Mouse (Mus musculus) left cerebral cortex, postnatal 10 days (tissue): ENCODE measurements around the gene Lgi4. TPM values are rescaled to one million over a fixed set of nuclear protein-coding genes. Genes with fewer than 3 reads are reported as not detected.

ENCODE experiments used
- DNase-seq, 2 experiments: peaks; one replicate each; pipeline ENCODE4 v3.0.0; 2021 to 2022; ENCODE audit warnings: low spot score in 2 of 2, mixed read lengths in 1 of 2; ENCODE audit errors: extremely low spot score in 1 of 2
- intact Hi-C: fragments of 180-260 bp; cut with DNase I; formaldehyde crosslinking; loops from one replicate; pipeline ENCODE4 v1.15.1; 2025
- total RNA-seq, 2 experiments: library from RNA; stranded (reverse); gene quantifications; 2 replicates each; pipeline ENCODE4 v1.2.3; 2021

The Lgi4 gene
- total RNA-seq, 2 experiments from 2014 or later: 9.0 to 9.2 TPM

GRCm38 (mm10) chr7:31050487-31050886 is 8.7 kb upstream of the Lgi4 start:
- no peak for DNase-seq
- intact Hi-C loops: loop anchor here (5.0 kb wide), 1 partner anchor 93 kb away; the partner anchor contains the start of gene Usf2

- intact Hi-C loops: loop anchor here (5.0 kb wide), 1 partner anchor 94 kb away; the partner anchor contains the start of gene Usf2
Observed at GRCm38 (mm10) chr7:31050921-31051320, 8.2 kb upstream of the Lgi4 start.

GRCm38 (mm10) chr7:31051321-31052021 is 7.7 kb upstream of the Lgi4 start, which contains the start of gene Fxyd7:
Gene Fxyd7 (minus strand): TSS chr7:31051467.
- peak in 1 of 2 experiments; percentile 64 for DNase-seq
- intact Hi-C loops: loop anchor here (5.0 kb wide), 1 partner anchor 94 kb away; the partner anchor contains the start of gene Usf2

More at GRCm38 (mm10) chr7:31050921-31051320, 8.2 kb upstream of the Lgi4 start:
- peak in 1 of 2 experiments; percentile 66 for DNase-seq

- intact Hi-C loops: loop anchor here (5.0 kb wide), 1 partner anchor 95 kb away; the partner anchor contains the start of gene Usf2
- peak in 1 of 2 experiments; percentile 43 for DNase-seq
Observed at GRCm38 (mm10) chr7:31052251-31052635, 6.9 kb upstream of the Lgi4 start.

- intact Hi-C loops: loop anchor here (5.0 kb wide), 1 partner anchor 96 kb away; the partner anchor contains the start of gene Usf2
- peak; percentile 68 to 84 for DNase-seq
Observed at GRCm38 (mm10) chr7:31052636-31053434, 6.3 kb upstream of the Lgi4 start.

- intact Hi-C loops: loop anchor here (5.0 kb wide), 1 partner anchor 97 kb away; the partner anchor contains the start of gene Usf2
Observed at GRCm38 (mm10) chr7:31053882-31054447, 5.2 kb upstream of the Lgi4 start.

GRCm38 (mm10) chr7:31054661-31055320 is 4.4 kb upstream of the Lgi4 start:
- DNase-seq: no peak
- intact Hi-C loops: loop anchor here (5.0 kb wide), 1 partner anchor 97 kb away; the partner anchor contains the start of gene Usf2

More at GRCm38 (mm10) chr7:31053882-31054447, 5.2 kb upstream of the Lgi4 start:
- no peak for DNase-seq

- intact Hi-C loops: no loop called here
- peak in 1 of 2 experiments; percentile 87 for DNase-seq
Observed at GRCm38 (mm10) chr7:31055354-31055824, 3.8 kb upstream of the Lgi4 start.

GRCm38 (mm10) chr7:31055883-31056282 is 3.3 kb upstream of the Lgi4 start:
- intact Hi-C loops: no loop called here
- no peak for DNase-seq

- intact Hi-C loops: no loop called here
- no peak for DNase-seq
Observed at GRCm38 (mm10) chr7:31056448-31056847, 2.7 kb upstream of the Lgi4 start.

- intact Hi-C loops: no loop called here
- no peak for DNase-seq
Observed at GRCm38 (mm10) chr7:31057071-31057470, 2.1 kb upstream of the Lgi4 start, which contains the start of gene Fxyd1. Gene Fxyd1 (minus strand): TSS chr7:31057199.

GRCm38 (mm10) chr7:31057730-31058129 is 1.4 kb upstream of the Lgi4 start:
- intact Hi-C loops: loop anchor here (2.0 kb wide), 1 partner anchor 39 kb away; no protein-coding TSS in a partner anchor
- DNase-seq: no peak

GRCm38 (mm10) chr7:31058211-31058610 is 931 bp upstream of the Lgi4 start:
- no peak for DNase-seq
- intact Hi-C loops: loop anchor here (2.0 kb wide), 1 partner anchor 39 kb away; no protein-coding TSS in a partner anchor

GRCm38 (mm10) chr7:31059919-31060620 is 928 bp downstream of the Lgi4 start:
- no peak for DNase-seq
- intact Hi-C loops: loop anchor here (2.0 kb wide), 1 partner anchor 37 kb away; no protein-coding TSS in a partner anchor

- intact Hi-C loops: no loop called here
- DNase-seq: no peak
Observed at GRCm38 (mm10) chr7:31060621-31061010, 1.5 kb downstream of the Lgi4 start.

- intact Hi-C loops: no loop called here
- DNase-seq: no peak
Observed at GRCm38 (mm10) chr7:31063074-31063560, 4.0 kb downstream of the Lgi4 start.

- DNase-seq: peak in 1 of 2 experiments; percentile 77
- intact Hi-C loops: no loop called here
Observed at GRCm38 (mm10) chr7:31067836-31068235, 8.7 kb downstream of the Lgi4 start.
